Mouse (Mus musculus): ENCODE results near the gene Sox2. TPM values are rescaled to one million over a fixed set of nuclear protein-coding genes. Genes with fewer than 3 reads are reported as not detected.

Gene Sox2
- polyA plus RNA-seq, 1 experiment from 2014 or later = not detected

- H3K4me1 ChIP-seq (ENCODE audit: insufficient read depth) = no peaks in the 10 kb centered on the region
- H3K36me3 ChIP-seq (replicated peaks; ENCODE audit: insufficient read depth, low read length) = no peaks in the 10 kb centered on the region
- DNase-seq (peak; percentile 19), ATAC-seq (no peak)
- H3K27me3 ChIP-seq (ENCODE audit: insufficient read depth, low read length) = no peaks in the 10 kb centered on the region
- H3K9me3 ChIP-seq (ENCODE audit: low read length) = no peaks in the 10 kb centered on the region
- no peak overlapping the region for H3K4me3 ChIP-seq (ENCODE audit: low read depth, low read length)
- H3K27ac ChIP-seq (ENCODE audit: low read depth) = no peak overlapping the region
- no peak overlapping the region for H3K9ac ChIP-seq (replicated peaks)
- 30% methylated on average over 7 of the region's 7 CpGs for WGBS (ENCODE audit: insufficient replicate concordance)
- no peak overlapping the region for H3K4me2 ChIP-seq (ENCODE audit: low read depth, low read length)
- TF ChIP-seq CTCF (IDR thresholded peaks at IDR 0.05; ENCODE audit: low read depth) (no peak), EP300 (IDR thresholded peaks at IDR 0.05; ENCODE audit: low read depth) (no peak)
These were observed 28.6 kb downstream of the Sox2 start for GRCm38 (mm10) chr3:34678840-34679239.

GRCm38 (mm10) chr3:34679439-34679838 is 29.2 kb downstream of the Sox2 start:
- Histone ChIP-seq H3K4me1 (ENCODE audit: insufficient read depth) (no peaks in the 10 kb centered on the region), H3K27me3 (ENCODE audit: insufficient read depth, low read length) (no peaks in the 10 kb centered on the region), H3K27ac (ENCODE audit: low read depth) (no peak overlapping the region), H3K36me3 (replicated peaks; ENCODE audit: insufficient read depth, low read length) (no peaks in the 10 kb centered on the region), H3K9me3 (ENCODE audit: low read length) (no peaks in the 10 kb centered on the region), H3K4me2 (ENCODE audit: low read depth, low read length) (no peak overlapping the region), H3K9ac (replicated peaks) (no peak overlapping the region), H3K4me3 (ENCODE audit: low read depth, low read length) (no peak overlapping the region)
- ATAC-seq (no peak), DNase-seq (no peak)
- TF ChIP-seq CTCF (IDR thresholded peaks at IDR 0.05; ENCODE audit: low read depth) (no peak), EP300 (IDR thresholded peaks at IDR 0.05; ENCODE audit: low read depth) (no peak)
- WGBS (ENCODE audit: insufficient replicate concordance) = 56% methylated on average over 2 of the region's 2 CpGs

- no peaks in the 10 kb centered on the region for H3K27me3 ChIP-seq (ENCODE audit: insufficient read depth, low read length)
- no peaks in the 10 kb centered on the region for H3K4me1 ChIP-seq (ENCODE audit: insufficient read depth)
- H3K36me3 ChIP-seq (replicated peaks; ENCODE audit: insufficient read depth, low read length) = no peaks in the 10 kb centered on the region
- 72% methylated on average over 3 of the region's 3 CpGs for WGBS (ENCODE audit: insufficient replicate concordance)
- H3K4me3 ChIP-seq (ENCODE audit: low read depth, low read length) = no peak overlapping the region
- H3K9ac ChIP-seq (replicated peaks) = no peak overlapping the region
- ATAC-seq (no peak), DNase-seq (no peak)
- no peak overlapping the region for H3K27ac ChIP-seq (ENCODE audit: low read depth)
- H3K9me3 ChIP-seq (ENCODE audit: low read length) = no peaks in the 10 kb centered on the region
- no peak for TF ChIP-seq CTCF (IDR thresholded peaks at IDR 0.05; ENCODE audit: low read depth)
- no peak for TF ChIP-seq EP300 (IDR thresholded peaks at IDR 0.05; ENCODE audit: low read depth)
- H3K4me2 ChIP-seq (ENCODE audit: low read depth, low read length) = no peak overlapping the region
These were observed 29.7 kb downstream of the Sox2 start for GRCm38 (mm10) chr3:34679921-34680320.

DNA sequence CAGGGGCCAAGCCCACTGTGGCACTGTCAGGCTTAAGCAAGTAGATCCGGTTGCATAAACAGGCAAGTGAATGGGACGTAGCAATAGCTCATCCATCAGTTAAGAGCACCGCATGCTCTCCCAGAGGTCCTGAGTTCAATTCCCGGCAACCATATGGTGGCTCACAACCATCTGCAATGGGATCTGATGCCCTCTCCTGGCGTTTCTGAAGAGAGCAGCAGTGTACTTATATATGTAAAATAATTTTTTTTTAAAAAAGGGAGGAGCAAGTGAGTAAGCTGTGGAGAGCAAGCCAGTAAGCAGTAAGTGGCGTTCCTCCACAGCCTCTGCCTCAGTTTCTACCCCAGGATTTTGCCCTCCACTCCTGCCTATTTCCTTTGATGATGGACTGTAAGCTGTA is 37.9 kb downstream of the Sox2 start:
- Histone ChIP-seq H3K27ac (ENCODE audit: low read depth) (no peak overlapping the region), H3K4me1 (ENCODE audit: insufficient read depth) (no peaks in the 10 kb centered on the region), H3K9me3 (ENCODE audit: low read length) (no peaks in the 10 kb centered on the region), H3K4me2 (ENCODE audit: low read depth, low read length) (no peak overlapping the region), H3K36me3 (replicated peaks; ENCODE audit: insufficient read depth, low read length) (no peaks in the 10 kb centered on the region), H3K9ac (replicated peaks) (no peak overlapping the region), H3K27me3 (ENCODE audit: insufficient read depth, low read length) (no peaks in the 10 kb centered on the region), H3K4me3 (ENCODE audit: low read depth, low read length) (no peak overlapping the region)
- 69% methylated on average over 6 of the region's 6 CpGs for WGBS (ENCODE audit: insufficient replicate concordance)
- no peak for ATAC-seq
- no peak for TF ChIP-seq CTCF (IDR thresholded peaks at IDR 0.05; ENCODE audit: low read depth)
- TF ChIP-seq EP300 (IDR thresholded peaks at IDR 0.05; ENCODE audit: low read depth) = no peak
- DNase-seq = no peak

GRCm38 (mm10) chr3:34691703-34692393 is 41.6 kb downstream of the Sox2 start:
- DNase-seq = no peak
- TF ChIP-seq CTCF (IDR thresholded peaks at IDR 0.05; ENCODE audit: low read depth) (no peak), EP300 (IDR thresholded peaks at IDR 0.05; ENCODE audit: low read depth) (no peak)
- 18% methylated on average over 20 of the region's 20 CpGs for WGBS (ENCODE audit: insufficient replicate concordance)
- H3K36me3 ChIP-seq (replicated peaks; ENCODE audit: insufficient read depth, low read length) = no peaks in the 10 kb centered on the region
- no peaks in the 10 kb centered on the region for H3K4me1 ChIP-seq (ENCODE audit: insufficient read depth)
- H3K9me3 ChIP-seq (ENCODE audit: low read length) = no peaks in the 10 kb centered on the region
- no peak overlapping the region for H3K9ac ChIP-seq (replicated peaks)
- no peaks in the 10 kb centered on the region for H3K27me3 ChIP-seq (ENCODE audit: insufficient read depth, low read length)
- ATAC-seq = no peak
- no peak overlapping the region for H3K4me3 ChIP-seq (ENCODE audit: low read depth, low read length)
- H3K27ac ChIP-seq (ENCODE audit: low read depth) = no peak overlapping the region
- H3K4me2 ChIP-seq (ENCODE audit: low read depth, low read length) = no peak overlapping the region

DNA sequence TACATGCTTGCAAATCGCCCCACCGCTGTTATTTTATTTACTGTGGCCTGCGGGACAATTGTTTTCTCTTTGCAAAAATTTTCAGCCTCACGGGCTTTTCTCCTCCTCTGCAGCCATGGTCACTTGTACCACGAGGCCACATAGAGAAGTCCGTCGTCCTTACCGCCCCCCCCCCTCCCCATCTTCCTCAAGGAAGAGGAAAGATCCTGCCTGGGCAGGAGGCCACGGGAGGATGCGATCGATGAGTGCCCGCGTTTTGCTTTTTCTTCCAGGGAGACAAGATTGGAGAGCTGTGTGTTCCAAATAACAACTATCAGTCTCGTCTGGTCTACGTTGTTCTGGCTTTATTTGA is 42.2 kb downstream of the Sox2 start:
- Histone ChIP-seq H3K9ac (replicated peaks) (no peak overlapping the region), H3K4me2 (ENCODE audit: low read depth, low read length) (no peak overlapping the region), H3K9me3 (ENCODE audit: low read length) (no peaks in the 10 kb centered on the region), H3K27me3 (ENCODE audit: insufficient read depth, low read length) (no peaks in the 10 kb centered on the region), H3K4me1 (ENCODE audit: insufficient read depth) (no peaks in the 10 kb centered on the region), H3K4me3 (ENCODE audit: low read depth, low read length) (no peak overlapping the region), H3K27ac (ENCODE audit: low read depth) (no peak overlapping the region), H3K36me3 (replicated peaks; ENCODE audit: insufficient read depth, low read length) (no peaks in the 10 kb centered on the region)
- ATAC-seq (no peak), DNase-seq (no peak)
- no peak for TF ChIP-seq CTCF (IDR thresholded peaks at IDR 0.05; ENCODE audit: low read depth)
- no peak for TF ChIP-seq EP300 (IDR thresholded peaks at IDR 0.05; ENCODE audit: low read depth)
- WGBS (ENCODE audit: insufficient replicate concordance) = 24% methylated on average over 15 of the region's 15 CpGs

MicroRNAs encoded within 50 kb of the gene (microRNA counts, 519-probe panel; counts per million panel counts)
- not detected for microRNA mmu-miR-1897-3p

Small RNAs within 50 kb of the gene (microRNA-seq; reads per million reads assigned to microRNA genes)
- gene Mir1897 = not detected
